Mouse (Mus musculus) adrenal gland, adult 8-10 months (tissue): Measurements from ENCODE around the gene 4921524J17Rik. TPM values are rescaled to one million over a fixed set of nuclear protein-coding genes. Genes with fewer than 3 reads are reported as not detected.

Experiments
- DNase-seq: peaks from one replicate; pipeline ENCODE4 v3.0.0; 2022
- total RNA-seq, 4 experiments: library from RNA; stranded (reverse); gene quantifications; 2 replicates each; pipeline ENCODE4 v1.2.4; 2022

4921524J17Rik gene
- total RNA-seq, 4 experiments from 2014 or later, result 21.4 to 45.0 (median 27.9) TPM

DNA sequence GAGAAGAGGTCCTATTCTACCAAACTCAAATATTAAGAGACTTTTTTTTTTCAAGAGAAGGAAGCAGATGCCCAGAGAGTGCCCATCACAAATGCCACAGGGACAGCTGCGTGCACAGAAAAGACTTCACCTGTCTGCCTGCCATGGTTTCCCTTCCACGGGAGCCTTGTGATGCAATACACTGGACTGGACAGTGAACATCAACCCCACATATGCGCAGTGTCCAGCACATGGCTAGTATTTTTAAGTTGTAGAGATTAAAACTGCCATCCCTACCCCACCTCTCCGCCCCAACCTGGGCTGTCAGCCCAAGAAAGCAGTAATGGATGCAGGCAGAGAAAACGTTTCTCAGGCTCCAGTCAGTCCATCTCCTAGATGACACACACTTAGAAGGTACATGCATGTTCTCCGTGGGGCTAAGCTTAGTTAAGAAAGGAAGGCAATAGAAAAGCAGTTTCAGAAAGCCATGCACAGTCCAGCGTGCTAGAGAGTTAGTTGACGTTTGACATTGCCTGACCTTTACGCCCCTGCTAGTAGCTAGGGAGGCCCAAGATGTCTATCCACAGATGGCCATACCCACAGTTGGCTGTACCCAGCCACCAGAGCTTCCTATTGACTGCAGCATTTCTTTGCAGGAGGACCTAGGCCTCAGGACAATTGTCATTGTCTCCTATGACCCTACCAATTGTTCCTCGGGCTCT lies 52.4 kb downstream of the 4921524J17Rik start:
- no peak for DNase-seq

DNA sequence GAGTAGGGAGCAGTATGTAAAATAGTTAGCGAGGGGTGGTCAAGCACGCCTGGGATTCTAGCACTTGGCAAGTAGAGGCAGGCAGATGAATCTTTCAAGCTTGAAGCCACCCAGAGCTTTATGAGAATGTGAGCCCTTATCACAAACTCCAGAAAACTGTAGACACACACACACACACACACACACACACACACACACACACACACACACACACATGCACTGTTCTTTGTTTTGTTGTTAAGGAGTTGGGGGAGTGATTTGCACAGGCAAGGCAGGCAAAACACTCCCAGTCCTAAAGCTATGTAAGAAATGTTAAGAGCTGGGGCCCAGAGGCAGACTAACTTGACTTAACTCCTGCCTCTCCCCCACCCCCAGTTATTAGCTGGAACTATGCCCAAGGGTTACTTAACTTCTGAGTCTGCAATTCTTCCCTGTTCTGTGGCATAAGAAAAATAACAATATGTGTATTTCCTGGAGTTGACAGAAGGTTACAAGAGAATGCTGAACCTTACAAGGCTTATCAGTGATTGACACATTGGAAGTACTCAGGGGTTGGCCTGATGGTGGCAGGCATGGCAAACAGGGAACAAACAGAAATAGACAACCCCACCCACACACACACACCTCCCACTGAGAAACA lies 53.4 kb downstream of the 4921524J17Rik start:
- no peak for DNase-seq

DNA sequence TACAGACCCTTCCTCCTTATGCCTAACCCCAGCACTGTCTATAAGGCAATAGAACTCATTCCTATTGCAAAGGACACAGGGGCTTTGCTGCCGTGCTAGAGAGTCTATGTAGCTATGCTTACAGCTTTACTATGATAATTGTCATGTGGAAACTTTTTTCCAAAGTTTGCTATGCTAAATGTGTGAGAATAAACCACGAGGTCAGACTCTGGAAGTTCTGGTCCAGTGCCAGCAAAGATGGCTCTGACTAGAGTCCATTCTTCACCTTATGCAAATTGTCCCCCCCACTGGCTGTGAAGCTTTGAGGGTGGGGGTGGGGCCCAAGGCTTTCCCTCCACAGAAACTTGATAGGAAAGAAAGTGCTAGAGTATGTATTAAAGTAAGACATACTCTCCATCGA lies 56.1 kb downstream of the 4921524J17Rik start:
- DNase-seq, result no peak

- DNase-seq, result no peak
Observed at GRCm38 (mm10) chr8:85374286-85374685, 58.3 kb downstream of the 4921524J17Rik start.

DNA sequence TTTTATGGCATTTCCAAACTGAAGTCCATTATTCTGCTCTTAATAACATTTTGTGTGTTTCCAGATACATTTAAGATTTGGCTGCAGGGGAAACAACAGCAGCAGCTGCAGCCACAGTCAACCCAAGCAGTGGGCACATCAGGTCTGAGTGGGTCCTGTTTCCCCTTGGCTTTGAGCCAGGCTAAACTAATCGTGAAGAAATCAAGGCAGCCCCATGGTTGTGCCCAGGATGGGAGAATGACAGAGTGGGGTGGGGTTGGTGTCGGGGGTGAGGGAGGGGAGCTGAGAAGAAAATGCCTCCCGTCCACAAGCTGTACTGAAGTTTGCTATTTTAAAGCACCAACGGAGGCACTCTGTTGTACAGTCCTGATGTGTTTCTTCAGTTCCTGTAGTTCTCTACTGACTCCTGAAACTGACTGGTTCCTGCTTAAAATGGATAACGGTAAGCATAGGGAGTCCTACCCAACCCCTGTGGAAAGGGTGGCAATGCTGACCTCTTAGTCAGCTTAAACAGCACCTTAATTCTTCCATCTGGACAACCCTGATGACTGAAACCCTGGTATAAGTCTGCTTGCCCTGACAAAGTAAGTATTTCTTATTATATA lies 59.1 kb downstream of the 4921524J17Rik start:
- DNase-seq, result no peak

GRCm38 (mm10) chr8:85372465-85372839 lies 60.2 kb downstream of the 4921524J17Rik start:
- no peak for DNase-seq

DNA sequence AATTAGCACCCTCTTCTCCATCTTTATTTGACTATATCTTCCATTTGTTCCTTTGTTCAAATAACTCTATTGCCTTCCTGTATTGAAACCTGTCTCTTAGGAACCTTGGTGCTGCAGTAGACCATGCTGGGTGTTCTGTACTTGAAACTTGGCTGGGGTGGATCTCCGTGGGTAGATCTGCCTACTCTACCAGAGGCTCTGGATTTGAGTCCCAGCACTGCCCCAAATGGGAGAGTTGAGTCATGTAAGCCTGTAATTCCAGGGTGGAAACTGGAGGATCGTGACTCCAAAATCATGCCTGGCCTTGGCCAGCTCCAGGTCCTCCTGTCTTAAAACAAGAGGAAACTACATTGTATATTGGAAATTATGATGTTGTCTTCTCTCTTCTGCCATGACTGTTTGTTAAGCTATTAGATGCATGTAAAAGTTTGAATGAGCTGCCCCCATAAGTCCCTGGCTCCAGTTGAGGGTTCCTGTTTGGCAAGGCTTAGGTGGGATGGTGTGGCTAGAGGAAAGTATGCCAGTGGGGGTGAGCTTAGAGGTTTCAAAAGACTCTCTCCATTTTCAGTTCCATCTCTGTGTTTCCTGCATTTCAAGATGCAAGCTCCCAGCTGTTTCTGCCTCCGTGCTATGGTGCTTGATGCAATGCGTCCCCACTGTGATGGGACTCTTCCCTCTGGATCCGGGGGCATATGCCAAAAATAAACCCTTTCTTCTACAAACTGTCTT lies 60.7 kb downstream of the 4921524J17Rik start:
- DNase-seq, result no peak

- no peak for DNase-seq
Observed at GRCm38 (mm10) chr8:85365176-85365575, 67.5 kb downstream of the 4921524J17Rik start.

DNA sequence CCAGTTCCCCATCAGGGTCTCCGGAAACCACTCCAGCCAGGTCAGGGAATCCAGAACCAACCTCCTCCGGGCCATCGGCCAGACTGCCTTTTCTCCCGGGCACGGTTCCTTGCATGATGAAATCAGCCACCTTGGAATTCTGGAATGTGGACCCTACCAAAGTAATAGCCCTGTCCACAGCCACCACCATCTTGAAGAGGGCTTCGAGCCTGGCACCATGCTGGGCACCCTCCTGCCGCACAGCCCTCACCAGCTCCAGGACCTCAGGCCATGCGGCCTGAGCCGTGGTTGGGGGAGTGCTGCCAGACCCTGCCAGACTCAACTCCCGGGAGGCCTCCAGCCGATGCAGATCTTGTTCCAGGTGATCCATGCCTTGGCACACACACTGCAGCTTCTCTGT lies 68.0 kb downstream of the 4921524J17Rik start:
- DNase-seq, result no peak

DNA sequence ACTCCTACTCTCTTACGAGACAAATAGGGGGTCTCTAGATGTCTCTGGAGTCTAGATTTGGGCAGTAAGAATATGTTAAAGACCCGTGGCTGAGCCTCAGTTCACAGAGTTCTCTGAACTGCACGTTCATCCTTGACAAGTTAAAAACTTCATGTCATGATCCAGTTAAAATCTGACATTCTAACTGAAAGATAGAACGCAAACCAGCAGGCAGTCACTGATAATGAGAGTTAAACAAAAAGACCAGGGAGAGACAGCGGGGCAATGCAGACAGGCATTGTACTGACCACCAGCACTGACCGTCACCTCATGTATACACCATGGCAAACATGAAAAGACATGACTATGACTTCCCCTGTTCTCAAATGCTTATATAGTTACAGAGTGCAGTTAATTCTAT lies 69.2 kb downstream of the 4921524J17Rik start:
- DNase-seq, result no peak

GRCm38 (mm10) chr8:85362211-85362610 lies 70.4 kb downstream of the 4921524J17Rik start:
- DNase-seq, result no peak

Other genes starting within 250 kb of the 4921524J17Rik start
- not detected for gene Olfr371, start 206.8 kb downstream of the 4921524J17Rik start, total RNA-seq
- 10 to 100 TPM; 11.2 to 16.0 (median 14.5) TPM for gene Orc6, start 133.2 kb downstream of the 4921524J17Rik start, total RNA-seq
- gene Vps35, start 133.0 kb downstream of the 4921524J17Rik start, total RNA-seq, result 100 to 1,000 TPM in 2 of 4 experiments, 10 to 100 TPM in 2; 94.1 to 113 (median 105) TPM
- gene Mylk3, start 46.5 kb downstream of the 4921524J17Rik start, total RNA-seq, result 1 to 10 TPM in 1 of 4 experiments, under 1 TPM in 3; 0.16 to 1.8 (median 0.60) TPM
- 100 to 1,000 TPM in 2 of 4 experiments, 10 to 100 TPM in 2; 68.2 to 344 (median 173) TPM for gene Gpt2, start 59.7 kb upstream of the 4921524J17Rik start, total RNA-seq
- gene Dnaja2, start 122.5 kb upstream of the 4921524J17Rik start, total RNA-seq, result 100 to 1,000 TPM; 180 to 205 (median 187) TPM